Mouse (Mus musculus): ENCODE data around the gene Syn3.

Syn3 gene

GRCm38 (mm10) chr10:86279579-86280168 lies 219.0 kb downstream of the Syn3 start:
- no peak for DNase-seq (ENCODE audit: low spot score in 2 of 2)

GRCm38 (mm10) chr10:86278481-86278880 lies 220.2 kb downstream of the Syn3 start:
- DNase-seq (ENCODE audit: low spot score in 2 of 2): no peak

GRCm38 (mm10) chr10:86277327-86277726 lies 221.4 kb downstream of the Syn3 start:
- no peak for DNase-seq (ENCODE audit: low spot score in 2 of 2)

- DNase-seq (ENCODE audit: low spot score in 2 of 2): no peak
Observed at GRCm38 (mm10) chr10:86275585-86275984, 223.1 kb downstream of the Syn3 start.

GRCm38 (mm10) chr10:86273410-86274191 lies 225.1 kb downstream of the Syn3 start:
- no peak for DNase-seq (ENCODE audit: low spot score in 2 of 2)

- no peak for DNase-seq (ENCODE audit: low spot score in 2 of 2)
Observed at GRCm38 (mm10) chr10:86272826-86273225, 225.9 kb downstream of the Syn3 start.

- no peak for DNase-seq (ENCODE audit: low spot score in 2 of 2)
Observed at GRCm38 (mm10) chr10:86270254-86270653, 228.4 kb downstream of the Syn3 start.

- no peak for DNase-seq (ENCODE audit: low spot score in 2 of 2)
Observed at GRCm38 (mm10) chr10:86264618-86265017, 234.1 kb downstream of the Syn3 start.

- DNase-seq (ENCODE audit: low spot score in 2 of 2): no peak
Observed at GRCm38 (mm10) chr10:86261725-86262124, 237.0 kb downstream of the Syn3 start.

GRCm38 (mm10) chr10:86258992-86259391 lies 239.7 kb downstream of the Syn3 start:
- no peak for DNase-seq (ENCODE audit: low spot score in 2 of 2)

- DNase-seq (ENCODE audit: low spot score in 2 of 2): no peak
Observed at GRCm38 (mm10) chr10:86258046-86258445, 240.7 kb downstream of the Syn3 start.

GRCm38 (mm10) chr10:86257045-86257444 lies 241.7 kb downstream of the Syn3 start:
- DNase-seq (ENCODE audit: low spot score in 2 of 2): no peak

- peak in 1 of 2 experiments; percentile 5 for DNase-seq (ENCODE audit: low spot score in 2 of 2)
Observed at GRCm38 (mm10) chr10:86256221-86256620, 242.5 kb downstream of the Syn3 start.

- DNase-seq (ENCODE audit: low spot score in 2 of 2): no peak
Observed at GRCm38 (mm10) chr10:86250149-86250922, 248.4 kb downstream of the Syn3 start.

- no peak for DNase-seq (ENCODE audit: low spot score in 2 of 2)
Observed at GRCm38 (mm10) chr10:86249283-86249682, 249.4 kb downstream of the Syn3 start.

- DNase-seq (ENCODE audit: low spot score in 2 of 2): no peak
Observed at GRCm38 (mm10) chr10:86248807-86249206, 249.9 kb downstream of the Syn3 start.

- DNase-seq (ENCODE audit: low spot score in 2 of 2): no peak
Observed at GRCm38 (mm10) chr10:86248131-86248740, 250.5 kb downstream of the Syn3 start.

GRCm38 (mm10) chr10:86245396-86245795 lies 253.3 kb downstream of the Syn3 start:
- DNase-seq (ENCODE audit: low spot score in 2 of 2): no peak

GRCm38 (mm10) chr10:86243525-86243924 lies 255.2 kb downstream of the Syn3 start:
- DNase-seq (ENCODE audit: low spot score in 2 of 2): no peak

- DNase-seq (ENCODE audit: low spot score in 2 of 2): no peak
Observed at GRCm38 (mm10) chr10:86242721-86243120, 256.0 kb downstream of the Syn3 start.

GRCm38 (mm10) chr10:86230006-86230405 lies 268.7 kb downstream of the Syn3 start:
- DNase-seq (ENCODE audit: low spot score in 2 of 2): no peak

GRCm38 (mm10) chr10:86225480-86225879 lies 273.2 kb downstream of the Syn3 start:
- DNase-seq (ENCODE audit: low spot score in 2 of 2): no peak

Data from cerebellum, postnatal 4 days (tissue).